Mouse (Mus musculus): ENCODE results near the gene Ddah1. TPM values are rescaled to one million over a fixed set of nuclear protein-coding genes. Genes with fewer than 3 reads are reported as not detected.

Gene Ddah1
- total RNA-seq, 2 experiments from 2014 or later: 51.8 to 52.9 TPM

GRCm38 (mm10) chr3:145798751-145799188, 40.3 kb downstream of the Ddah1 start:
- H3K4me3 ChIP-seq: no peak overlapping the region
- DNase-seq (ENCODE audit: low spot score in 2 of 2): no peak
- no peak overlapping the region; the same call in 1 of the 2 replicates for H3K27ac ChIP-seq
- no peak for TF ChIP-seq CTCF (conservative IDR thresholded peaks at IDR 0.05)

DNA sequence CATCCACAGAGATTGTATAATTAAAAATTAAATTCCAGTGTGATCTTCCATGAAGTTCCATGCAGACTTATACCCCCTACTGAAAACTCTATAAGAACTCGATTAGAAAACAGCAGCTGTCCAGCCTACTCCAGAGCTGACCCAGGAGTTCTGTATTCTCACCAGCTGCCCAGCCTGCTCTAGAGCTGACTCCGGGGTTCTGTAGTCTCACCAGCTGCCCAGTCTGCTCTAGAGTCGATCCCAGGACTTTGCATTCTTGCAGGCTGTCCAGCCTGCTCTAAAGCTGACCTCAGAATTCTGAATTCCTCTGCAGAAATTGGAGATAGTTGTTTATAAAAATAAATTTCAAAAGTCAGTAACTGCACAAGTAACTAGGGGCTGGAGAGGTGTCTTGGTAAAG, 40.9 kb downstream of the Ddah1 start:
- no peak overlapping the region for H3K27ac ChIP-seq
- TF ChIP-seq CTCF (conservative IDR thresholded peaks at IDR 0.05): no peak
- DNase-seq (ENCODE audit: low spot score in 2 of 2): no peak
- no peak overlapping the region for H3K4me3 ChIP-seq

- no peak overlapping the region for H3K27ac ChIP-seq
- no peak for DNase-seq (ENCODE audit: low spot score in 2 of 2)
- TF ChIP-seq CTCF (conservative IDR thresholded peaks at IDR 0.05): no peak
- no peak overlapping the region for H3K4me3 ChIP-seq
These were observed 43.6 kb downstream of the Ddah1 start for GRCm38 (mm10) chr3:145802106-145802505.

GRCm38 (mm10) chr3:145805848-145806247, 47.4 kb downstream of the Ddah1 start:
- Histone ChIP-seq H3K27ac (no peak overlapping the region), H3K4me3 (no peak overlapping the region)
- TF ChIP-seq CTCF (conservative IDR thresholded peaks at IDR 0.05): no peak
- DNase-seq (ENCODE audit: low spot score in 2 of 2): no peak

DNA sequence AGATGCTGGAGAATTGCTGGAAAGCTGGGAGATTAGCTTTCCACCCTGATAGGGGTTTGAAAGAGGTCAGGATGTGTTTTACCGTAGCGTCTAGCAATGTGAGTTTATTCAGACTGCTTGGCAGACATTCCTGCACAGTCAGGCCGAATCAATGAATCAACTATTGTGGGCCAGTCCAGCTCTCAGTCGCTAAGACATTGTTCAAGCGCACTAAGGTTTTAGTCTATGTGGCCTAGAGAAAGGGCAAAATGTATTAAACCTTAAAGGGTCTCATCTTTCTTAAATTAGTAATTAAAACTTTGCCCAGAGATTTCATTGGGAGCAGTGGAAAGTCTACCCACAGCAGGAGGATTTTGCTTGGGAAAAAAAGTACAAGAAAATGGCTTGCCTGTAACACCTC, 48.0 kb downstream of the Ddah1 start:
- no peak for TF ChIP-seq CTCF (conservative IDR thresholded peaks at IDR 0.05)
- H3K27ac ChIP-seq: no peak overlapping the region
- DNase-seq (ENCODE audit: low spot score in 2 of 2): no peak
- H3K4me3 ChIP-seq: 0 out of 2 replicates have a peak overlapping the region, but pooled peaks have one; percentile 17

- no peak overlapping the region for H3K4me3 ChIP-seq
- H3K27ac ChIP-seq: no peak overlapping the region
- no peak for TF ChIP-seq CTCF (conservative IDR thresholded peaks at IDR 0.05)
- no peak for DNase-seq (ENCODE audit: low spot score in 2 of 2)
These were observed 58.3 kb downstream of the Ddah1 start for GRCm38 (mm10) chr3:145816807-145817206.

GRCm38 (mm10) chr3:145817276-145817675, 58.8 kb downstream of the Ddah1 start:
- no peak overlapping the region for H3K4me3 ChIP-seq
- TF ChIP-seq CTCF (conservative IDR thresholded peaks at IDR 0.05): no peak
- no peak overlapping the region for H3K27ac ChIP-seq
- no peak for DNase-seq (ENCODE audit: low spot score in 2 of 2)

DNA sequence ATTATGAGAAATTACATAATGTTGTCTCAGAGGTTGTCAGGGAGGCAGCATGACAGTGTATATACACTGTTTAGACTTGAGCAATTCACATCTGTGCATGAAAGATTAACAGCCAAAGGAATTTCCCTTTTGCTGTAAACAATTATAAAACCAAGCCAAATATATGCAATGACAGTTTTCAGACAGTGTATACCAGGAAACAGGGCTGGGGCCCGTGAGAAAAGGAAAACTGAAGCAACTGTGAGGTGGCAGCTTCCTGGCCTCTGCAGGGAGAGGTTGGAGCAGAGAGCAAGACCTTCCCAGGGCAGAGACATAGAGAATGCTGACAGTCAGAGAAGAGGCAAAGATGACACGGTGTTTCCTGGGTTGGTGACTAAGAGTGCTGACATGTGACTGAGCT, 62.0 kb downstream of the Ddah1 start:
- Histone ChIP-seq H3K4me3 (no peak overlapping the region), H3K27ac (no peak overlapping the region)
- TF ChIP-seq CTCF (conservative IDR thresholded peaks at IDR 0.05): no peak
- no peak for DNase-seq (ENCODE audit: low spot score in 2 of 2)

DNA sequence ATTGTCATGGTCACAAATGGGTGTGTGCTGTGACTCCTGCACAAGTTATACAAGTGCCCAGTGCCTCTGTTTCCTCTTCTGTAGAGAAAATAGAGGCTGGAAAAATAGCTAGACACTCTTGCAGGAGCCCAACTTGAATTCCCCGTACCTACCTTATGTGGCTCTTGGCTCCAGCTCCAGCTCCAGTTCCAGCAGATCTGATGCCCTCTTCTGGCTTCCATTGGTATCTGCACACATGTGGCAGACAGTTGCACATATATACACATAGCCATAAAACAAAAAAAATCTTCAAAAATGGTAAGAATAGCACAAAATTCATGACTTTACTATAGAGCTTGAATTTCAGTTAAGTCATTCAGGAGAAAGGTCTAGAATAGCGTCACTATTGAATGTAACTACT, 62.5 kb downstream of the Ddah1 start:
- Histone ChIP-seq H3K27ac (no peak overlapping the region), H3K4me3 (no peak overlapping the region)
- TF ChIP-seq CTCF (conservative IDR thresholded peaks at IDR 0.05): 0 out of 2 replicates have a peak, but pooled peaks have one; percentile 18
- no peak for DNase-seq (ENCODE audit: low spot score in 2 of 2)

- DNase-seq (ENCODE audit: low spot score in 2 of 2): no peak
- Histone ChIP-seq H3K27ac (no peak overlapping the region), H3K4me3 (no peak overlapping the region)
- TF ChIP-seq CTCF (conservative IDR thresholded peaks at IDR 0.05): no peak
These were observed 63.7 kb downstream of the Ddah1 start for GRCm38 (mm10) chr3:145822201-145822600.

- H3K4me3 ChIP-seq: no peak overlapping the region
- DNase-seq (ENCODE audit: low spot score in 2 of 2): no peak
- TF ChIP-seq CTCF (conservative IDR thresholded peaks at IDR 0.05): no peak
- H3K27ac ChIP-seq: no peak overlapping the region
These were observed 65.2 kb downstream of the Ddah1 start for GRCm38 (mm10) chr3:145823661-145824060.

- no peak for TF ChIP-seq CTCF (conservative IDR thresholded peaks at IDR 0.05)
- no peak for DNase-seq (ENCODE audit: low spot score in 2 of 2)
- H3K4me3 ChIP-seq: no peak overlapping the region
- no peak overlapping the region for H3K27ac ChIP-seq
These were observed 67.1 kb downstream of the Ddah1 start for GRCm38 (mm10) chr3:145825416-145826055.

DNA sequence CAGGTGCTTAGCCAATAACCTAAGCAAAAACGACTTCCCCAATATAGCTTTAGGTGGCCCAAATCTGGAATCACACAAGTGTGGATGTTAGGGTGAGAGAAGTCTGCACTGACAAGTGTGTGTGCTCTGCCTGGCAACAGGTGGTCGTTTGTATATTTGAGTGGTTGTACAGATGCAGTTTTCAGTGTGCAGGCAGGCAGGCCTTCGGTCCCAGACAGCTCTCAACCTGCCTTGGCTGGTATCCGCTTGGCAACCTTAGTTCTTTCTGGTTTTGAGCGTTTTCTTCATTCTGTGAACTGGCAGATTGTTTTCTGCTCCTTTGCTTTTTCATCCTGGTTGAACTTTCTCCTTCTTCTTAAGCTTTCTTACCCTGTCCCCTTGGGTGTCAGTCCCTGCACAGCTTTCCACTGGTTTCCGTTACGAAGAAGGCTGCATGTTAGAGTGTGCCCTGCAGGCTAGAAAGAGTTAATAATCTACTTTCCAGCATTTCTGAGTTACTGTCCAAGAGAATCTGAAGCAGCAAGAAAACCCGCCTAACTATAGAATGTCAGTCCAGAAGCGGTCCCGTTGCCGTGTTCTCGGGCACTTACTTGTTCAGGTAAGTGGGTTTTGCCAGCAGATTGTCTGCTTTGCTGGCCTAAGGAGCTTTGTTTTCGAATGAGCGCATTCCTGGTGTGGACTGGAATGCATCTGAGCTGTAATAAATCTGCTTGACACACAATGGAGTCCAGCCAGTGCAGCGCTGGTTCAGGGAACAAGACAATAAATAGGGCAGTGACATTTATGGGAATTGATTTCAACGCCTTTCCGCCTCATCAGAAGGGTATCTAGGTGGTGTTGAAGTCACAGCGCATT, 68.9 kb downstream of the Ddah1 start:
- DNase-seq (ENCODE audit: low spot score in 2 of 2): no peak
- Histone ChIP-seq H3K4me3 (no peak overlapping the region), H3K27ac (no peak overlapping the region)
- TF ChIP-seq CTCF (conservative IDR thresholded peaks at IDR 0.05): no peak

DNA sequence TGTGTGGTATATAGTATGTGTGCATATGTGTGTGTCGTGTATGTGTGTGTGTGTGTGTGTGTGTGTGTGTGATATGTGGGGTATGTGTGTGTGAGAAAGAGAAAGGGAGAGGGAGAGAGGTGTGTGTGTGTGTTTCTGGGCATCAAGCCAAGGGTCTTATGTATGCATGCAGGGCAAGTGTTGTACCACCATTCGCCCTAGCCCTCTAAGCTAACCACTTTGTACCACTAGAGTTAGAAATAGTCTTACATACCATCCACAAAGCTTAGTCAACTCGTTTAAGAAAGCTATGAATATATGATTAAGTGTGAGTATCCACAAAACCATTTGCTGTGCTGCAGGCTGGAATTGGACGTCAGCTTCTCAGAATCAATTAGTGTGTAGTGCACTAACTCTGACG, 70.4 kb downstream of the Ddah1 start:
- H3K27ac ChIP-seq: no peak overlapping the region
- H3K4me3 ChIP-seq: no peak overlapping the region
- no peak for DNase-seq (ENCODE audit: low spot score in 2 of 2)
- no peak for TF ChIP-seq CTCF (conservative IDR thresholded peaks at IDR 0.05)

All from layer of hippocampus, adult 2 months (tissue).